Mouse (Mus musculus): ENCODE measurements at regions not wholly inside any gene's neighbourhood (a gene's known extent, or its start where the extent isn't known, plus 50 kb on each side); places are given as distances from the start of the nearest gene placed in this dataset.

- TF ChIP-seq SRF (IDR thresholded peaks at IDR 0.05; ENCODE audit: control insufficient read depth, insufficient read length, low read depth): no peak
- no peak for TF ChIP-seq POLR2A (IDR thresholded peaks at IDR 0.05; ENCODE audit: insufficient read length, low read depth)
- no peak for TF ChIP-seq TCF12 (IDR thresholded peaks at IDR 0.05; ENCODE audit: insufficient read depth, poor library complexity, severe bottlenecking)
- no peak for TF ChIP-seq MYOG (IDR thresholded peaks at IDR 0.05; ENCODE audit: control insufficient read depth in 1 of 3, insufficient read depth in 1 of 3, insufficient read length in 2 of 3, low read depth in 2 of 3)
- no peak for TF ChIP-seq USF1 (IDR thresholded peaks at IDR 0.05; ENCODE audit: low read depth)
- TF ChIP-seq MAX (IDR thresholded peaks at IDR 0.05; ENCODE audit: low read depth): no peak
Observed at GRCm38 (mm10) chr5:119366296-119366695, 304.2 kb upstream of the Tbx3 start.
